Mouse (Mus musculus) duodenum, adult 2 months (tissue): ENCODE data around the gene Gvin1. TPM values are rescaled to one million over a fixed set of nuclear protein-coding genes. Genes with fewer than 3 reads are reported as not detected.

Experiments used
- polyA plus RNA-seq: library from polyadenylated mRNA; depleted of rRNA; stranded (reverse); fragments of >200 nt; gene quantifications from 2 replicates; pipeline ENCODE4 v1.2.3, GENCODE M21; 2012; ENCODE audit warnings: low replicate concordance; rRNA removed

Gene Gvin1
- polyA plus RNA-seq = 0.01 and 0.06 TPM in 2 replicates

GRCm38 (mm10) chr7:106215177-106215576, at the start of gene Gvin1:
Gene Gvin1 (minus strand): TSS chr7:106215326.

